20 mouse cellular contexts compared by ENCODE assay signal in the genomic region with DNA sequence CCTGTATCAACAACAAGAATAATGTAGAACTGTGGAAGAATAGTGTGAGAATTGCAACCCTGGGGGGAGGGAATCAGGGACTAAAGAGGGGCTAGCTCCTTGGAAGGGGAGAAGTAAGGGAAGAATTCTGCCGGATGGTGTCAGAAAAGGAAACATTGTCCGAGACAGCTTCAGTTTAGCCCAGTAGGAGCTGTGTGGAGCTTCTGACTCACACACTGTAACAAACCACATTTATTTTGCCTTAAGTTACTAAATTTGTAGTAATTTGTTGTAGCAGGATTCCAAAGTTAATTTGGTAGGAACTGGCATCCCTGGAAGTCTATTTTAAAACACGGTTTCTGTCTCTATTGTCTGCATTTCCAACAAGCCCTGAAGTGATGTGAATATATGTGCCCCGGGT.
A peak's percentile ranks its signal among the peaks of the same experiment; 100 is the strongest.
DNase-seq lines count a peak whose midpoint lies in the region; TF ChIP-seq lines count a peak whose summit lies in the region.
"Had no signal": no experiment of that assay in that cellular context is flagged by ENCODE, and none has a peak within 500 bp of the region (broad histone marks: within the 10 kb centered on the region; RNA-seq: fewer than 3 reads in every experiment).

No protein-coding gene starts in this region.

- H3K27me3 ChIP-seq in myocyte (ENCODE audit: control insufficient read depth, insufficient read depth, insufficient read length): no peaks in the 10 kb centered on the region
- H3K27me3 ChIP-seq: embryonic facial prominence, embryonic 15.5 days; forebrain, embryonic 12.5 days; hindbrain, embryonic 12.5 days had no signal

- H3ac ChIP-seq in myocyte (ENCODE audit: control insufficient read depth, insufficient read length): no peak overlapping the region

- peak overlapping the region; percentile 53 for H3K4me2 ChIP-seq in myocyte (ENCODE audit: low read depth)
- H3K4me2 ChIP-seq: embryonic facial prominence, embryonic 15.5 days; forebrain, embryonic 12.5 days; hindbrain, embryonic 12.5 days had no signal

- H3K27ac ChIP-seq in layer of hippocampus, adult 2 months: peak overlapping the region; percentile 18; the same call in 1 of the 2 replicates
- H3K27ac ChIP-seq: embryonic facial prominence, embryonic 15.5 days; forebrain, embryonic 12.5 days; gastrocnemius, adult 2 months; hindbrain, embryonic 12.5 days had no signal

- no peak for DNase-seq in layer of hippocampus, adult 2 months (ENCODE audit: low spot score in 2 of 2)
- no peak for DNase-seq in layer of hippocampus, adult 9-11 months
- DNase-seq in 3T3-L1 (ENCODE audit: low read depth, low spot score): peak; percentile 8
- DNase-seq in brain, adult 2 months (ENCODE audit: low read depth, low spot score): peak; percentile 33
- no peak for DNase-seq in left cerebral cortex, postnatal 4 days
- DNase-seq: adrenal gland, adult 8-10 months; adrenal gland, postnatal 36 days; B cell, adult 2 months; cerebellum, adult 11 months; cerebellum, adult 9-10 months; cerebellum, postnatal 25 days; gastrocnemius, adult 2 months; gastrocnemius, postnatal 25 days; heart, postnatal 10 days; heart, postnatal 4 days had no signal

- no peak for TF ChIP-seq CTCF in layer of hippocampus, adult 2 months (conservative IDR thresholded peaks at IDR 0.05)

- intact Hi-C loops in left cerebral cortex, postnatal 4 days (cut with DNase I): no loop called here

- H3K36me3 ChIP-seq in myocyte (ENCODE audit: control insufficient read depth, insufficient read depth): no peaks in the 10 kb centered on the region
- H3K36me3 ChIP-seq: embryonic facial prominence, embryonic 15.5 days; forebrain, embryonic 12.5 days; G1E; hindbrain, embryonic 12.5 days had no signal

- TF ChIP-seq POLR2A in myocyte (IDR thresholded peaks at IDR 0.05; ENCODE audit: insufficient read length, low read depth): no peak

- no peaks in the 10 kb centered on the region for H3K79me2 ChIP-seq in myocyte (ENCODE audit: control insufficient read depth, insufficient read depth)

- no peak overlapping the region for H3K4me3 ChIP-seq in layer of hippocampus, adult 2 months
- no peak overlapping the region for H3K4me3 ChIP-seq in myocyte
- H3K4me3 ChIP-seq: embryonic facial prominence, embryonic 15.5 days; forebrain, embryonic 12.5 days; gastrocnemius, adult 2 months; hindbrain, embryonic 12.5 days had no signal

TF ChIP-seq in myocyte, 11 proteins besides CTCF, POLR2A, EP300 and RAD21:
- no peak for TF ChIP-seq USF1 (IDR thresholded peaks at IDR 0.05; ENCODE audit: low read depth)
- TF ChIP-seq TCF3 (IDR thresholded peaks at IDR 0.05; ENCODE audit: insufficient read length, low read depth): no peak
- no peak for TF ChIP-seq POLR2AphosphoS2 (IDR thresholded peaks at IDR 0.05; ENCODE audit: insufficient read length, low read depth)
- TF ChIP-seq CEBPB (IDR thresholded peaks at IDR 0.05; ENCODE audit: insufficient read depth, poor library complexity, severe bottlenecking): no peak
- no peak for TF ChIP-seq MYOG (IDR thresholded peaks at IDR 0.05; ENCODE audit: control insufficient read depth in 1 of 3, insufficient read depth in 1 of 3, insufficient read length in 2 of 3, low read depth in 2 of 3)
- no peak for TF ChIP-seq MAX (IDR thresholded peaks at IDR 0.05; ENCODE audit: low read depth)

Comparison
In these comparisons a context has a peak if more than half of its experiments do, and no peak if none do; other contexts are left out.
1. DNase-seq: peak in 3T3-L1 (single experiment) and brain, adult 2 months (single experiment); none in layer of hippocampus, adult 2 months (0 of 2), layer of hippocampus, adult 9-11 months (single experiment) and left cerebral cortex, postnatal 4 days (single experiment).